Mouse (Mus musculus) adrenal gland, postnatal 36 days (tissue): ENCODE data around the gene Adssl1. TPM values are rescaled to one million over a fixed set of nuclear protein-coding genes. Genes with fewer than 3 reads are reported as not detected.

ENCODE experiments used
- DNase-seq, 2 experiments: peaks; one replicate each; pipeline ENCODE4 v3.0.0; 2021; ENCODE audit warnings: mixed read lengths in 1 of 2
- total RNA-seq, 2 experiments: library from RNA; stranded (reverse); gene quantifications; 2 replicates each; pipeline ENCODE4 v1.2.3; 2021

The Adssl1 gene
- total RNA-seq, 2 experiments from 2014 or later, result 21.8 to 22.7 TPM

DNA sequence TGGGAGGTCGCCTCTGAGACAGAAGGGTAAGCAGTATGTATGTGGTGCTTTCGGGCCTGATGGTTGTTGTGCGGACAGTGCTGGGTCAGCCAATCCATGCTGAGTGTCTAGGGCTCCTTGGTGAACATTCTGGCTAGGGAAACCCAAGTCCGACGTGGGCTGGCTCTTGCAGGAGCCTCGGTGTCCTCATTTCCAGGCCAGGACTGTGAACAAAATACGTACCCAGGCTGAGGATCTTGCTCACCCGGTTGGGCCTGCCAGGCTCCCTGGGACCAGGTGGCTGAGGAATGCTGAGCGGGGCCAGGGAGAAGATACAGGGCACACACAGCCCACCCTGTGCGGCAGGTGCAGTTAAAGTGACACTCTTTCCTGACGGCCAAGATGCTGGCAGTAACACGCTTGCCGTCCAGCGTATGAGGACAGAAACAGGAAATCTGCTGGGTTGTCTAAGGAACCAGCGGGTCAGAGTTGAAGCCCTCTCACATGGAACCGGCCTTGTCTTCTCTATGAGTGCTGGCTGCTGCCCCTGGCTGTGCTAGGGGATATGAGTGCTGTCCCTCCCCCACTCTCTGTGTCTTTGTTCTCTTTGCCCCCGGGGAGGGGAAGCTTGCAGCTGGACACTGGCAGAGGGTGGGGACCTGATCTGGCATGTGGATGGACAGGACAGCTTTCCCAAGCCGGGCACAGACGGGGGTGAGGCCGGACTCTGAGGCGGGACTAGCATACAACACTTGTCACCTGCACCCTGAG, 26.7 kb upstream of the Adssl1 start:
- peak in 1 of 2 experiments; percentile 33 for DNase-seq

DNA sequence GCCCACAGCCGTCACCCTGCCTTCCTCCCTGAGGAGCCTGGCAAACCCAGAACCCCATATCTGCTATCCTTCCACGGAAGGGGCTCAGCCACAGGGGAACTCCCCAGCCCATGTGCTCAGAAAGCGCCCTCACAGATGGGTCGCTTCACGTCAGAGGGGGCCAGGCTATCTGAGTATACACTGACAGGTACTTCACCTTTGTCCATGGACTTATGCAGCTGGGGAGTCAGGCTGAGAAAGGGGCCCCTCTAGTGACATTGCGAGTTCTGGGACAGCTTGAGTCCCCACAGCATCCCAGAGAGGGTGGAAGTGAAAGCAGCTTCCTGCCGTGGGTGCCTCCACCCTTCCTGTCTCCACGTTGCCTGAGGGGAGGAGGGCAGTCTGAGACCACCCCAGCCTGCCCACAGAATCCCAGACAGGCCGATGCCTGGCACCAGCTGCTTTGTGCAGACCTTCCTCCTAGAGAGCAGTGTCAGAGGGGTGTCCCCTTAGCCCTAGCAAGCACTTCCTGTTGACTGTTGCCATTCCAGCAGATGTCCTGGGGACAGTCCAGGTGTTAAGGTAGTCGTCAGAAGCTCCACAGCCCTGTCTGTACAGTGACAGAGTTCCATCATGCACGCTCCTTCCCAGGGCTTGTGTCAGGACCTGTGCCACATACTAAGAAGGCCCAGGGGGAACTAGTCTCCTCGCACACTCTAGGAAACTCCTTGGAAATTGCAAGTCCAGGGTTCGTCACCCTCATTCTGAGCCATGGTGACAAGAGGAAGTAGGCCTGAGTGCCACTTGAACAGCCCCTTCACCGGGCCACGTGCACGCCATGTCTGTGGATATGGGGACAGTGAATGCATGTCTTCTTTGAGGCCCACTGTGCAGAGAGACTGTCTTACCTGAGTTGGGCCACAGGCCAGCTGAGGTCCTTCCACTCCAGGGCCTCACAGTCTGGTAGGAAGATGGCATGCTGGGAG, 25.6 kb upstream of the Adssl1 start:
- no peak for DNase-seq

DNA sequence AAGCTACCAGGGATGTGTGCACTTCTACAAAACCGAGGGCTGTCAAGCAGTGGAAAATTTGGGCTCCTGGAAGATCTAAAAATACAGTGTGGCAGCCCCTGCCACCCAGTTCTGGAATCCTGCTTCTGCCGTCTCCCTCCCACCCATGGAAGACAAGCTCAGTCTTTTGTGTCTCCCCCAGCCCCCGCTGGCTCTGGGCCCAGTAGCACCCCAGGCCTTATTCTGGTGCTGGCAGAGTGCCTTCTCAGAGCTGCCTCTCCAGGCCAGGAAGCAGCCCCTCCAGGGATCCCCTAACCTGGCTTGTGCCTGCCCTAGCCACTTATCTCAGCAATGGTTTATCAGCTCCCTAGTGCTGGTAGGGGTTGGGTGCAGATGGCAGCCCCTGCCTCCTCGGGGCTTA, 24.9 kb upstream of the Adssl1 start:
- DNase-seq, result peak in 1 of 2 experiments; percentile 51

DNA sequence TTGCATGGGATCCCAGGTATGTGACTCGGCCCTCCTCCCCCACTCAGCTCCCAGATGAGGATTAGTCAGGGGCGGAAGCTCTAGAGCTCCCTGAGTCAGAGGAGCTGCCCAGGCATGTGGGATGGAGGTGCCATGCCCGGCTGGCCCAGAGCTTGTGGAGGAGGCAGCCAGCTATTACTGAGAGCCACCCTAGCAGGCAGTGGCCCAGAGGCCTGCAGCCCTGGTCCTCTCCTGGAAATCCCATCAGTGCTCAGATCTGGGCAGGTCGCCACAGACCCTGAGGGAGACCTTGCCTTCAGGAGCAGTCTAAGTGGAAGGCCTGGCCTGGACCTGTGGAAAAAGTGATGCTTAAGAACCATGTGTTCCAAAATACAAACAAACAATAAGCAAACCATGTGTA, 24.2 kb upstream of the Adssl1 start:
- DNase-seq, result peak; percentile 71 to 76

DNA sequence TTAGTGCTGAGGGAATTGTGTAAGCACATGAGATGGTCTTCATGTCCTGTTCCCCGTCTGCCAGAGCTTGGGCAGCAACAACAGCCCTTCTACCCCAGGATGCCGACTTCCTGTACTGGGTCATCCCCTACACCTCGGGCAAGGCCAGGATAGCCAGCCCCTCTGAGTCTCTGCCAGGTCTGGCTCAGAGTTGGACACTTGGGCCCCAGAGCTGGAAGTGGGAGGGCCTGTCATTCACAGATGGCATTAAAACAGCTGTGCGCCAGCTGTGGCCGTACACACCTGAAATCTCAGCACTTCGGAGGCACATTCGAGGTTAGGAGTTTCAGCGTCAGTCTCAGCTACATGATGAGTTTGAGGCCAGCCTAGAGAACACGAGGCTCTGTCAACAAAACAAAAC, 23.4 kb upstream of the Adssl1 start:
- peak in 1 of 2 experiments; percentile 57 for DNase-seq

DNA sequence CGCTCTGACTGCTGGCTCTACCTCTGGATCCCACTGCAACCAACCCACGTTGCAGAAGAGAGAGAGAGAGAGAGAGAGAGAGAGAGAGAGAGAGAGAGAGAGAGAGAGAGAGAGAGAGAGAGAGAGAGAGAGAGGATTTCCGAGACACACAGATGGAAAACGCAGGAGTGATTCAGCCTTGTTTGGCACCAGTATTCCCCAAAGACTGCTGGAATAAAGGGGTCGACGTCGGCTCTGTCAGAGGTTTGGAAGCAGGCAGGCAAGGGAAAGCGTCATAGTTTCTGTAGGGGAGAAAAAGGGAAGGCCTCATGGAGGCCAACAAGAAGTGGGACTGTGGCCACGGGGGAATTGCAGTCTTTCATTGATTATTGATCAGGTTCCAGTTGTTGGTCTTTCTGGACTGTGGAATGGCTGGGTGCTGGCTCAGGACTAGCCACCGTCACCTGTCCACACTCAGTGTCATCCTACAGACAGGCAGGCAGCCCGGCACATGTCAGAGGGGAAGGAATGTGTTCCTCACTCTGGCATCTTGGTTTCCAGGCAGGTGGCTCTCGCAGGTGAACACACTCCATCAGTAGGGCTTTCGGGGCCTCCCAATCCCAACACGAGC, 22.8 kb upstream of the Adssl1 start:
- DNase-seq, result no peak

DNA sequence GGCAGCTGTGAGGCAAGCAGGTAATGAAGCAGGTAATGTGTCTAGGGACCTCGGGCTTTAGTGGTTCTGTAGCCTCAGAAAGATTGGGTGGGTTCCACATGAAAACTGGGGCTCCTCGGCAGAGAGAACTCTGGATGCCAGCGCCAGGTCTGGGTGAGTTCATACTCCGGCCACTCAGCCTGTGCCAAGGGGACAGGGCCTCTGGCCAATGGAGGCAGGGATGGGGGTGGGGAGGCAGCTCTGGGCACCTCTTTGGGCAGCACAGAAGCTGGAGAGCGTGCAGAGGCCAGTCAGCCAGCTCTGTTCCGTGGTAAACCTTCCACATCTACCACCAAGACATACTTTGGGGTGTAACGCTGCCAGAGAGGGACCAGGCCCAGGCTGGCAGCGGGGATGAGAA, 22.2 kb upstream of the Adssl1 start:
- peak in 1 of 2 experiments; percentile 74 for DNase-seq

DNA sequence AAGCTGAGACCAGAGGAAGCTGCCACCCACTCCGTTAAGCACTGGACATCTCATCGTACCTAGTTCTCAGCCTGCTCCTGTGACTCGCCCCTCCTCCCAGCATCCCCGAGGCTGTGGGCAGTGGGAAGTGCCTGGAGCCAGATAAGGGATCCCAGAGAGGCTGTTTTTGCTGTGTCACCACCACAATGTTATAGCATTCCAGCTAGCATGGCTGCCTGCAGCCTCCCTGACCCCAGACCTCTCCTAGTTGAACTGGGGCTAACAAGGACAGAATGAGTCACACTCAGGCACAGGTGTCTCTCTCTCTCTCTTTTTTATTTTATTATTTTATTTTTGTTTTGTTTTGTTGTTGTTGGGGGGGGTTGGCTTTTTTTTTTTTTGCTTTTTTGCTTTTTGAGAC, 20.6 kb upstream of the Adssl1 start:
- DNase-seq, result no peak

DNA sequence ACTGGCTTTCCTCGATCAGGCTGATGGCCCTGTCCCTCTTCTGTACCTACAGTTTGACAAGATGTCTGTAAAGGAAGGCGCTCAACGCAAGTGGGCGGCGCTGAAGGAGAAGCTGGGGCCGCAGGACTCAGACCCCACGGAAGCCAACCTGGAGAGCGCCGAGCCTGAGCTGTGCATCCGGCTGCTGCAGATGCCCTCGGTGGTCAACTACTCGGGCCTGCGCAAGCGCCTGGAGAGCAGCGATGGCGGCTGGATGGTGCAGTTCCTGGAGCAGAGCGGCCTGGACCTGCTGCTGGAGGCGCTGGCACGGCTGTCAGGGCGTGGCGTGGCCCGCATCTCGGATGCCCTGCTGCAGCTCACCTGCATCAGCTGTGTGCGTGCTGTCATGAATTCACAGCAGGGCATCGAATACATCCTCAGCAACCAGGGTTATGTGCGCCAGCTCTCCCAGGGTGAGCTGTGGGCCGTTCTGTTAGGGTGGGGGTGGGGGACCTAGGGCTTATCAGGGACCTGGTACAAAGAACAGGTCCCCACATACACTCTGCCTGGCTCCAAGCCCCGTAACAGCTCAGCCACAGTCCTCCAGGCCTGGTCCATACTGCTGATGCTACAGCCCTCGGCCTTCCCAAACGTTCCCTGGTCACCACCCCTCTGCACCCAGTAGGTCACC, 19.8 kb upstream of the Adssl1 start:
- DNase-seq, result no peak

DNA sequence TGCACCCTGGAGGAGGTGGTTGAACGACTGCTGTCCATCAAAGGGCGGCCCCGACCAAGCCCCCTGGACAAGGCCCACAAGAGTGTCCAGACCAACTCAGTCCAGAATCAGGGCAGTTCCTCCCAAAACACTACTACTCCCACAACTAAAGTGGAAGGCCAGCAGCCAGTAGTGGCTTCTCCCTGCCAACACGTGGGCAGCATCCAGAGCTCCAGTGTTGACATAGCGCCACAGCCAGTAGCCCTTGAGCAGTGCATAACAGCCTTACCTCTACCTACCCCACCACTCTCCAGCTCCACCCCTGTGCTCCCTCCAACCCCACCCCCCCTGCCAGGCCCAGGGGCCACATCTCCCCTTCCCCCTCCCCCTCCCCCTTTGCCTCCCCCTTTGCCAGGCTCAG, 15.8 kb upstream of the Adssl1 start:
- DNase-seq, result no peak

DNA sequence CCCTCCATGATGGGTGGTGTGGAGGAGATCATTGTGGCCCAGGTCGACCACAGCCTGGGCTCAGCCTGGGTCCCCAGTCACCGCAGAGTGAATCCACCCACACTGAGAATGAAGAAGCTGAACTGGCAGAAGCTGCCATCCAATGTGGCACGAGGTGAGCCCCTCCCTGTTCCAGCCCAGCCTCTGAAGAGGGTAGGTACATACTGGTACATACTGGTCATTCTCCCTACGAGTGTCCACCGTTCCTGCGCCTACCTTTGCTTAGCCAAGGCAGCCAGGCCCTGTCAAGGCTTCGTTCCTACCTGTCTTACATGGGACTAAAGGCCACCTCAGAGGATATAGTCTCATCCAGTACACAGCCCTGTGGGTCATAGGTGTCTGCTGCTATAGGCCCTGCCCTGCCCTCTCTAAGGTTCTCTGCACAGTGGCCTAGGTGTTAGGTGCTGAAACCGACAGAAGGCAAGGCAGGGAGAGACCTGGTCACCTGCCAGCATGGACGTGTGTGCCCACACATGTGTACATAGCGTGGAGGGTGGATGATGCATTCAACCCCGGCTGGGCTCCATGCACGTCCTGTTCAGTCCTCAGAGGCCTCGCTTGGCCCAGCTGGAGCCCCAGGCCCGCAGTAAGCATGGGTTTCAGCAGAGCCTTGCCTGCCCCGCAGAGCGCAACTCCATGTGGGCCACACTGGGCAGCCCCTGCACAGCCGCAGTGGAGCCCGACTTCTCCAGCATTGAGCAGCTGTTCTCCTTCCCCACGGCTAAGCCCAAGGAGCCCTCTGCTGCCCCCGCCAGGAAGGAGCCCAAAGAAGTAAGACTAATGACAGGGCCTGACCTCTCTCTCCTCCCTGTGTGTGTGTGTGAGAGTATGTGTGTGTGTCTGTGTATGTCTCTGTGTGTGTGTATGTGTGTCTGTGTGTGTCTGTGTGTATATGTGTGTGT, 14.9 kb upstream of the Adssl1 start:
- peak in 1 of 2 experiments; percentile 59 for DNase-seq

DNA sequence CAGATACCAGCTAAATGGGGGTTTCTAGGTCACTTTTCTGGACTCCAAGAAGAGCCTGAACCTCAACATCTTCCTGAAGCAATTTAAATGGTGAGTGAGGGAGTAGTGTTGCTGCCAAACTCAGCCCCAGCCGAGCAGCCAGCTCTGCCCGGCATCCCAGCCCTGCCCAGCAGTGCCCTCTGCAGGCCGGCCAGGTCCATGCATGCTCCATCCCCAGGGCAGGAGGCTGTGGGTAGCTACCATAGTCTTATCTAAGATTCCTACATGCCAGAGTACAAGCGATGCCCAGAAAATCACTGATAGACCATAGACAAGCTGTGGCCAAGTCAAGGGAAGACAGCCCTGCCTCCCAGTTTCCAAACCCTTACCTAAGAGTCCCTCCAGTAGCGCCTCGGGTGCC, 14.1 kb upstream of the Adssl1 start:
- DNase-seq, result peak; percentile 81 to 91

DNA sequence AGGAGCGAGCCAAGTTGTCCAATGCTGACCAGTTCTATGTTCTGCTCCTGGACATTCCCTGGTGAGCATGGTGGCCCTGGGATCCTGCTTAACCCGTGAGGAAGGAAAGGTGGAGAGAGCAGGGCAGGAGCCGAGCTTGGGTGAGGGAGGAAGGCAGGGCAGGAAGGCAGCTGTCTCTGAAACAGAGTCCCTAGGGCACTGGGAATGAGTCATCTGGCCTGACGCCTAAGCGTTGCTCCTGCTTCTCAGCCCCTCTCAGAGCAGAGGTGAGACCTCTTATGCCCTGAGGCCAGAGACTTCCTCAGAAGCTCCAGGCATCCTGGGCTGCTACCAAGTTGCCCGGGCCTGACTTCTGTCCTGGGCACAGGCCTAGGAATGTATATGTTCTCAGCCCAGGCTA, 12.8 kb upstream of the Adssl1 start:
- peak in 1 of 2 experiments; percentile 54 for DNase-seq

DNA sequence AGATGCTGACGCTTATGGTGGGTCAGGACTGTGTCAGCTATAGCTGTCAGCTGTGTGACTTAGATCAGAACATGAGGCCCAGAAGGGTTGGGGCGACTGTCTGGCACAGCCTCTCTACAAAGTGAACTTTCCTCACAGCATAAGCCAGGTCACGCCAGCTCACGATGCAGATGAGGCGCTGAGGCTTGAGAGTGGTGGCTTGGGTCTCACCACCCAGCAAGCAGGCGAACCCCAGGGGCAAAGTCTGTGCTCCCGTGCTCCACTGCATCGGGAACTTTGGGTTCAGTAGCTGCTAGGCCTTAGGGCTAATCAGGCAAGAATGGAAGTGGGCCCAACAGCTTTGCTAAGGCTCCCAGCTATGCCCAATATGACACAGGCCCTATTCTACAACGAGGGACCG, 10.8 kb upstream of the Adssl1 start:
- DNase-seq, result no peak

DNA sequence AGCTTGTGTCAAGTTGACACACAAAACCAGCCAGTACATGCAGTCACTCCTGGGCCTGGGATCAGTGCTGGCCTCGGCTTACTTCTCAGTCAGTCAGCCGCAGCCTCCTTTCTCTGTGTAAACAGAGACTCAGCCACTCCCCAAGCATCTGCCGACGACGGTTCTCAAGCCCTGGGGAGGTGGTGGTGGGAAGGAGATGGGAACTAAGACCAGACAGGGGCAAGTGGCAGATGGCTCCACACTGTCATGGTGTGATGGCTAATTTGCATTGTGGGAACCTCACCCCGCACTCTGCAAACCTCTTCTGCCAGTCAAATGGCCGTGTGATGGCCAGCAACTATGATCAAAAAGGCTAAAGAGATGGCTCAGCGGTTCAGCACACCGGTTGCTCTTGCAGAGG, 3.2 kb upstream of the Adssl1 start:
- DNase-seq, result no peak

DNA sequence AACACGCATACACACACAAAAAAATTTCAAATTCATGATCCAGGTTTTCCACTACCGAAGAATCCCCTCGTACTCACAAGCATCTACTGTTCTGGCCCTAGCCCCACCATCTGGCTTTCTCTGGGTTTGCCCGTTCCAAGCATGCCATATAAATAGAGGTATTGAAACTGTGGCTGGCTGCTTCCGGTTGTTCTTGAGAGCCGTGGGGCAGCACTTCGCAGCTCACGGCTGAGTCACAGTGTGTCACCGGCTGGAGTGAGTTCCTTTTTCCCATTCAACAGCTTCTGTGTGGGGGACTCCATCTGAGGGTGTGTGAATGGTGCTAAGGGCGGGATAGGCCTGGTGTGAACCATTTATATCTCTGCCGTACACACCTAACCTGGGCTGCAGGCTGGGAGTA, 2.7 kb upstream of the Adssl1 start:
- DNase-seq, result peak in 1 of 2 experiments; percentile 60

DNA sequence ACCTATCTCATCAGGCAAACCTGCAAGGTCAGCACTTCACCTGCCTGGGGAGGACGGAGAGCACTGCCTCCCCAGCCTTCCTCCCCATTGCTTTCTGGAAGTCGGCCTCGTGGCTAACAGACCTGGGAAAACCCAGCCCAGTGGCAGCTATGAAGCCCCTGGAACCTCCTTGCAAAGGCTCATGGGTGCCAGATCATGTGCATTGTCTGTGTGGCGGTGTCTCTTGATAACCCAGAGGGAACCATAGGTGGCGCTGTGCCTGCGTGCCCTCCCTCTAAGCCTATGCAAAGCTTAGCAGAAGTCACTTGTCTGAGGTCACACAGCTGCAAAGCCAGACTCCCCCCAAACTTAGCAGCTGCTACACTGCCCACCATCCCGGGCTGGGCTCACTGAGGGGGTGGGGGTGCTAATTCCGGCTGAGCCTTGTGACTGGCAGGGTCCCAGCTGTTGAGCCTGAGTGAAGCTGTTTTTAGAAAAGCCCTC, 1.9 kb upstream of the Adssl1 start:
- DNase-seq, result peak; percentile 75 to 85

DNA sequence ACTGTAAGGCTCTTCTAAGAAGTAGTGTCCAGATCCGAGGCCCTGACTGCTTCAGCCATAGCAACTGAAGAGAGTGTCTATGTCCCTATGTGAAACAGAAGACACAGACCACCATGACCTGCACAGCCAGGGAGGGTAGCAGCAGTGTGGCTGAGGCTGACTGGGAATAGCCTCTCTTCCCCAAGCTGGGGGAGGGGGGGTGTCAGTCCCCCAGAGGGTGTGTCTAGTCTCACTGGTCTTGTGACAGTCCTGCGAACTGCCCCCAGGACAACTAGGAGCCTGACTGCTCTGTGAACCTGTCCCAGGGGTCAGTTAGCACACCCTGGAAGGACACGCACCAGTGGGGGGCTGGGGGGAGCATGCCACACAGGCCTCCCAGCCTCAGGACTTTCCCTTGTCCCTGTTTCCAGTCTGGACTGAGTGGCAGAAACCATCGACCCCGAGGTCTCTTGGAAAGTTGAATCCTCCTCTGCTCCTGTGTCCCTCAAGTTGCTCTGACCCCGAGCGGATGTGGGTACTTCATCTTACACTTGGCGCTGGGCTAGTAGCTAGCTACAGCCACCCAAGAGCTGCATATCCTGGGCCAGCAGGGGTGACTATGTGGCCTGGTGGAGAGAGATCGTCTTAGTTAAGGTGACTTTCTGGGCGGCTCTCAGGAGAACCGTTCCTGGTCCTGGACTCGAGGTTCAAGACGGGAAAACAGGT, 712 bp upstream of the Adssl1 start:
- DNase-seq, result no peak

DNA sequence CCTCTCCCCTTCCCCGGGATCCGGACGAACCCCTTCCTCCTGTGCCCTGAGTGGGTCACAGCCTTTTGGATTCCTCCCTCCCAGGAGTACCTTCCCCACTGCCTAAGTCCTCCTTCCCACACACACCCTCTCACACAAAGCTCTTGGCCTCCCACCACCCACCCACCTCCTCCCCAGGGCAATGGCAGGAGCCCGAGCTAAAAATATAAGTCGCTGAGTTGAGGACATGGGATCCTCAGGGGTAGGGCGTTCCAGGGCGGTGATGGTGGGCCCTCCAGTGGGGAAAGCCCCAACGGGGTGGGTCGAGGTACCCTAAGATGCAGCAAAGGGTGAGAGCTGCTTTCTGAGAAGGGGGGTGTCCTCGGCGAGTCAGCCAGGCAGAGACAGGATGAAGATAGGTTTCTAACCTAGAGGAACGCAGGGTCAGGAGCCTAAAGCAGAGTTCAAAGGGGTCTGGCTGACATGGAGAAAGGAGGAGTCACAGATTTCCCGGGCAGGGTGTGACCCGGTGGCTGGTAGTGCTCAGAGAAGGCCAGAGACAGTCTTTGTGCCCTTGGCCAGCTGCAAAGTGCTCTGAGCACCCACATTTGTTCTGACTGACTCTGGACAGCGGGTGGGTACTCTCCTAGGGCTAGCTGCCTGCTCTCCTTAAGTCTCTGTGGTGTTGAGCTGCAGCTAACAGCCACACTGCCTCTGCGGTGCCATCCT, 663 bp downstream of the Adssl1 start:
- DNase-seq, result no peak
